Mouse (Mus musculus) testis, postnatal 14 days (tissue): Measurements from ENCODE around the gene Il1rl2.

ENCODE experiments used
- DNase-seq: peaks from one replicate; pipeline ENCODE4 v3.0.0; 2021; ENCODE audit warnings: low spot score

Il1rl2 gene

GRCm38 (mm10) chr1:40378794-40379193 is 54.4 kb downstream of the Il1rl2 start:
- peak; percentile 26 for DNase-seq

- peak; percentile 44 for DNase-seq
These were observed 55.7 kb downstream of the Il1rl2 start for GRCm38 (mm10) chr1:40380111-40380510.

- no peak for DNase-seq
These were observed 56.6 kb downstream of the Il1rl2 start for GRCm38 (mm10) chr1:40380990-40381389.

GRCm38 (mm10) chr1:40382841-40383240 is 58.4 kb downstream of the Il1rl2 start:
- DNase-seq: no peak

- no peak for DNase-seq
These were observed 60.6 kb downstream of the Il1rl2 start for GRCm38 (mm10) chr1:40384931-40385545.

- DNase-seq: no peak
These were observed 67.0 kb downstream of the Il1rl2 start for GRCm38 (mm10) chr1:40391374-40391773.

GRCm38 (mm10) chr1:40392535-40392934 is 68.1 kb downstream of the Il1rl2 start:
- DNase-seq: no peak

- DNase-seq: no peak
These were observed 68.8 kb downstream of the Il1rl2 start for GRCm38 (mm10) chr1:40393214-40393613.

GRCm38 (mm10) chr1:40399639-40400038 is 75.2 kb downstream of the Il1rl2 start:
- DNase-seq: no peak

GRCm38 (mm10) chr1:40404682-40405081 is 80.3 kb downstream of the Il1rl2 start:
- no peak for DNase-seq

GRCm38 (mm10) chr1:40409882-40410281 is 85.5 kb downstream of the Il1rl2 start:
- no peak for DNase-seq

- no peak for DNase-seq
These were observed 88.6 kb downstream of the Il1rl2 start for GRCm38 (mm10) chr1:40413039-40413438.

GRCm38 (mm10) chr1:40414276-40414675 is 89.9 kb downstream of the Il1rl2 start:
- DNase-seq: no peak

GRCm38 (mm10) chr1:40414863-40415656 is 90.7 kb downstream of the Il1rl2 start:
- DNase-seq: no peak

- DNase-seq: no peak
These were observed 92.6 kb downstream of the Il1rl2 start for GRCm38 (mm10) chr1:40417034-40417433.
